Mouse (Mus musculus): ENCODE measurements at regions not wholly inside any gene's neighbourhood (a gene's known extent, or its start where the extent isn't known, plus 50 kb on each side); places are given as distances from the start of the nearest gene placed in this dataset.

DNA sequence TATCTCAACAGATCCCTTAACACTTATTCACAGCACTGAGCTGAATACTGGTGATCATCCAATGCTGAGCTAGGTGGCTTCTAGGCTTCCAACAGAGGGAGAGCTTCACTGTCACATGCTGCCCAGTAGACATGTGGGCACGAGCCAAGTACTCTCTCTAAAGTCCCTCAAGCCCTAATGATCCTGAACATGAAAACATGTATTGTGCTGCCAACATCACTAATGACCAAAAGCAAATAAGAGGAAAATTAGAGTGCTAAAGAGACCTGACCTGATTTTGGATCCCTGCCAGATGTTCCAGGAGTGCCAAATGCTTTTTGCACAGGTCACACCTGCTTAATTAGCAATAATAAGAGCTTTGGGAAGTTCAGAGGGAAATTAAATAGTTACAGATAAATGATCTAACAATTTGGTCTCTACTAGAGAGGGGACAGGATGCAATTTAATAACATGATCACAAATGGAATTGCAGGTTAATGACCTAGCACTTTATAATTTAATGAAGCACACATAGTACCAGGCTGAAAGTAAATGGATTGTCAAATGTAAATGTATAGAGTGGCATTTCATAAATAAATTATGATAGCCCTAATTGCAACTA lies 215.6 kb upstream of the Ins1 start:
- DNase-seq (ENCODE audit: low spot score in 2 of 2), result no peak

DNA sequence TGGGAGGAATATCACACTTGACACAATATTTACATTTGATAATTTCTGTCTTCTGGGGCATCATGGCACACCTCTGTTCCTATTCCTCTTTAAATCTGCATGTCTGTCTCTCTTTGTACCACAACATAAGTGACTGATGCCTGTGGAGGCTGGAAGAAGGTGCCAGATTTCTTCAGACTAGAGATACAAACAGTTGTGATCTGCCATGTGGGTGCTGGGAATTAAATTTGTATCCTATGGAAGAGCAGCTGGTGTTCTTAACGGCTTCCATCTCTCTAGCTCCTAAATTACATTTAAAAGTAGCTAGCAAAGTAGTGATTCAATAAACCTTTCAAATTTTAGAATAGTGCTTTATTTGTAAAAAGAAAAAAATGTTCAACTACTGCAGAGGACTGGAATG lies 195.3 kb upstream of the Ins1 start:
- DNase-seq (ENCODE audit: low spot score in 2 of 2), result peak in 1 of 2 experiments; percentile 18

DNA sequence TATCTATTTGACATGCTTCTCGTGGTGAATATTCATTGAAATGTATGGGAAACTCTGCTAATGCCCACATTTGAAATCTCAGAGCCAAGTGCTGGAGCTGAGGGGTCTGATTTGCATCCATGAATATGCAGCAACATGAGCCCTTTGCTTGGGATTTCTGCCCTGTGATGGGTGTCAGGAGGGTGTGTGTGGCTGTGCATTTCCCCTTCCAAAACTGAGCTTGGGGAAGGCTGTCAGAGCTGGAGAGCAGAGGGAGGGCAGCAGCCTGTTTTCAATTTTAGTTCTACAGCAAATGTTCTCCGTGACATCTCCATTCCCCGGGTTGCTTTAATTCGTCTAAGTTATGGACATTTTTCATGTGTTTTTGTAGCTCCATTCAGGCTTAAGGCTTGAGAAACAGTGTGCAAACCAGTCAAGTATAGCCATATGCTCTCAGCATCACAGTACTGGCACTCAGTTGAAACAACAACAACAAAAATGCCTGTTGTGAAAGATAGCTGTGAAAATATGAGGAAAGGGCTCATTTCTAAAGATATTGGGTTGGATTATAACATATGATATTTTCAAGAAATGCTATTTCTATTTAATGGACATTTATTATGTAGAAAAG lies 194.1 kb upstream of the Ins1 start:
- no peak for DNase-seq (ENCODE audit: low spot score in 2 of 2)

DNA sequence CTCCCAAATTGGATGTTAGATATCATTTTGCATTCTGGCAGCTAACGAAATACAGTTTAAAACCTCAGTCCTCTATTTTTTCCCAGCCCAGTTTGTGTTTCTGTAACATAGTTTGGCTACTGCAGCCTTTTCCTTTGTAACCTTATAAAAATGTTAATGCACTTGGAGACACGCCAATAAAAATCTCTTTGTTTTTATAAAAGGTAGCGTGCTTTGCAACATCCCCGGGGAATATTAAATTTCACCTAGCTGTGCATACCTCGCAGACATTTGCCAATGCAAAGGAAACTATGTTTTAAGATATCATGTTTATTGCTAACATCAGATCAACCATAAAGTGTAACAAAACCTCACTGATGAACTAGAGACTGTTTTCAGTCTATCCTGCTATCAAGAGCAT lies 192.9 kb upstream of the Ins1 start:
- DNase-seq (ENCODE audit: low spot score in 2 of 2), result no peak

DNA sequence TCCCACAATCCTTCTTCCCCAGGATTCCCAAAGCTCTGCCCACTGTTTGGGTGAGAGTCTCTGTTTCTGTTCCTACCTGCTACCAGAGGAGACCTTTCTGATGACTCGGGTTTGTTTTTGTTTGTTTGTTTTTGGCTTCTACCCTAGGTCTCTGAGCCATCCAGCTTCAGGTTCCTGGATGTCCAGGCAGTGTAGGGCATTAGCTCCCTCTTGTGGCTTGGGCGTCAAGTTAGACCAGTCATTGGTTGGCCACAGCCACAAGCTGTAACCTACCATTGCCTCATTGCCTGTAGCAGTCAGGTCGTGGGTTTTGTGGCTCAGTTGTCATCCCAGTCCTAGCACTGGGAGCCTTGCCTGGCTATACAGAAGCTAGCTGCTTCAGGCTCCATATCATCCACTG lies 185.1 kb upstream of the Ins1 start:
- no peak for DNase-seq (ENCODE audit: low spot score in 2 of 2)

DNA sequence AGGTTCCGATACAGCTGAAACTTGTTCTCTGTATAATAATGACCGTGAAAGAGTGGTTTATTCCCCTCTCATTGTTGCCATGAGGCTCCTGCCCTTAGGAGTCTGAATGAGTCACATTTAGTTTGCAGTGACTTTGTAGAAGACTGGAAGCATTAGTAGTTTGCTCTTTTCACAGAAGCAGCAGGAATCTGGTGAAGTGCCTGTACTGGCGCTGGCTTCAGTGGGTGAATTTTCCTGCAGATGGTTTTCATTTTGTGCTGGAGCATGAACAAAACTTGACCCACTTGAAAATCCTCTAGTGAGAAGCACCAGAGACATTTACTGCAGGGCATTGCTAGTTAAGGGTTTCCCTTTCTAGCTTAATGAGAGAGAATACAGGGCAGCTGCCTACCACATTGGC lies 151.7 kb upstream of the Ins1 start:
- DNase-seq (ENCODE audit: low spot score in 2 of 2), result peak in 1 of 2 experiments; percentile 6
